Mouse (Mus musculus) stomach, postnatal 0 days (tissue): ENCODE data around the gene Ush2a. TPM values are rescaled to one million over a fixed set of nuclear protein-coding genes. Genes with fewer than 3 reads are reported as not detected.

ENCODE experiments used
- ATAC-seq: fragments of 200-750 bp; cut with Nextera tagmentation; 2 replicates; pipeline ENCODE4 v1.8.0; 2017; ENCODE audit not compliant: low FRiP score, low TSS enrichment
- DNase-seq: peaks from one replicate; pipeline ENCODE4 v3.0.0-alpha.2; 2016; ENCODE audit warnings: low spot score
- H3K27ac ChIP-seq: fragments of 300-500 bp; sonication (generic); replicated peaks from 2 replicates; pipeline ENCODE4 v1.5.1; 2014; ENCODE audit warnings: mild to moderate bottlenecking, control low read depth
- H3K27me3 ChIP-seq: fragments of 300-500 bp; sonication (generic); 2 replicates; pipeline ENCODE4 v1.6.1; 2014; ENCODE audit warnings: low read length; ENCODE audit not compliant: control insufficient read depth, insufficient read depth
- H3K36me3 ChIP-seq: fragments of 300-500 bp; sonication (generic); 2 replicates; pipeline ENCODE4 v1.6.1; 2014; ENCODE audit warnings: low read length, mixed read lengths; ENCODE audit not compliant: control insufficient read depth, insufficient read depth
- H3K4me1 ChIP-seq: fragments of 300-500 bp; sonication (generic); replicated peaks from 2 replicates; pipeline ENCODE4 v1.6.1; 2014; ENCODE audit warnings: antibody characterized with exemption; ENCODE audit not compliant: control insufficient read depth, insufficient read depth
- H3K4me2 ChIP-seq: fragments of 300-500 bp; sonication (generic); replicated peaks from 2 replicates; pipeline ENCODE4 v1.6.1; 2014; ENCODE audit warnings: low read depth, mild to moderate bottlenecking, control low read depth, moderate library complexity
- H3K4me3 ChIP-seq: fragments of 300-500 bp; sonication (generic); 2 replicates; pipeline ENCODE4 v1.5.1; 2014; ENCODE audit warnings: low read depth, low read length, control low read depth
- H3K9ac ChIP-seq: fragments of 300-500 bp; sonication (generic); 2 replicates; pipeline ENCODE4 v1.6.1; 2014; ENCODE audit warnings: mild to moderate bottlenecking, low read length, control low read depth, mixed read lengths
- H3K9me3 ChIP-seq: fragments of 300-500 bp; sonication (generic); 2 replicates; pipeline ENCODE4 v1.6.1; 2016; ENCODE audit warnings: low read length; ENCODE audit not compliant: control insufficient read depth
- CTCF ChIP-seq: IDR thresholded peaks from 2 replicates; pipeline ENCODE4 v1.5.1; 2016; ENCODE audit warnings: antibody characterized with exemption, low read depth, mild to moderate bottlenecking, moderate library complexity
- EP300 ChIP-seq: optimal IDR thresholded peaks from 2 replicates; pipeline ENCODE3; 2016; ENCODE audit warnings: antibody characterized with exemption
- WGBS: fragments of 180-500 bp; shearing (Covaris S2); extraction: QIAGEN DNeasy Blood & Tissue Kit; methylation state at CpG from one replicate; pipeline ENCODE4 v1.1.7; 2014; 5-methylcytosine and 5-hydroxymethylcytosine counted together
- polyA plus RNA-seq: library from polyadenylated mRNA; unstranded; fragments of >200 nt; fragmentation: Nextera tagmentation; extraction: Ambion mirVana; gene quantifications from 2 replicates; pipeline ENCODE4 v1.2.1, GENCODE M21; 2015

Gene Ush2a
- polyA plus RNA-seq, 1 experiment from 2014 or later, result not detected

- H3K4me2 ChIP-seq, result no peak overlapping the region
- ATAC-seq, result no peak
- WGBS, result 85% methylated on average over 1 of the region's 1 CpGs
Measured at GRCm38 (mm10) chr1:188770828-188771227, 509.0 kb downstream of the Ush2a start.

GRCm38 (mm10) chr1:188772516-188773229 is 510.9 kb downstream of the Ush2a start:
- H3K9ac ChIP-seq, result no peak overlapping the region
- H3K4me3 ChIP-seq, result no peak overlapping the region
- H3K9me3 ChIP-seq, result no peaks in the 10 kb centered on the region
- H3K36me3 ChIP-seq, result no peaks in the 10 kb centered on the region
- 92% methylated on average over 7 of the region's 7 CpGs for WGBS
- TF ChIP-seq EP300 (no peak), CTCF (no peak)
- no peak overlapping the region for H3K4me2 ChIP-seq
- no peak for ATAC-seq
- no peaks in the 10 kb centered on the region for H3K27me3 ChIP-seq
- no peak for DNase-seq
- no peaks in the 10 kb centered on the region for H3K4me1 ChIP-seq
- H3K27ac ChIP-seq, result no peak overlapping the region

More at GRCm38 (mm10) chr1:188770828-188771227, 509.0 kb downstream of the Ush2a start:
- Histone ChIP-seq H3K9me3 (no peaks in the 10 kb centered on the region), H3K27ac (no peak overlapping the region), H3K4me3 (no peak overlapping the region), H3K27me3 (no peaks in the 10 kb centered on the region), H3K4me1 (no peaks in the 10 kb centered on the region), H3K36me3 (no peaks in the 10 kb centered on the region), H3K9ac (no peak overlapping the region)
- no peak for DNase-seq
- TF ChIP-seq EP300 (no peak), CTCF (no peak)

GRCm38 (mm10) chr1:188773631-188774030 is 511.8 kb downstream of the Ush2a start:
- 87% methylated on average over 7 of the region's 7 CpGs for WGBS
- no peaks in the 10 kb centered on the region for H3K27me3 ChIP-seq
- no peak for ATAC-seq
- H3K4me3 ChIP-seq, result no peak overlapping the region
- H3K4me2 ChIP-seq, result no peak overlapping the region
- H3K36me3 ChIP-seq, result no peaks in the 10 kb centered on the region
- no peak overlapping the region for H3K27ac ChIP-seq
- no peaks in the 10 kb centered on the region for H3K4me1 ChIP-seq
- no peaks in the 10 kb centered on the region for H3K9me3 ChIP-seq
- H3K9ac ChIP-seq, result no peak overlapping the region
- TF ChIP-seq CTCF (no peak), EP300 (no peak)
- DNase-seq, result no peak

GRCm38 (mm10) chr1:188777556-188778161 is 515.8 kb downstream of the Ush2a start:
- no peak for TF ChIP-seq EP300
- no peak for TF ChIP-seq CTCF
- H3K4me2 ChIP-seq, result no peak overlapping the region
- H3K4me3 ChIP-seq, result no peak overlapping the region
- no peaks in the 10 kb centered on the region for H3K4me1 ChIP-seq
- DNase-seq, result no peak
- WGBS, result 59% methylated on average over 8 of the region's 8 CpGs
- H3K36me3 ChIP-seq, result no peaks in the 10 kb centered on the region
- no peaks in the 10 kb centered on the region for H3K9me3 ChIP-seq
- no peak for ATAC-seq
- H3K9ac ChIP-seq, result no peak overlapping the region
- H3K27me3 ChIP-seq, result no peaks in the 10 kb centered on the region
- H3K27ac ChIP-seq, result no peak overlapping the region

- no peaks in the 10 kb centered on the region for H3K4me1 ChIP-seq
- H3K9me3 ChIP-seq, result no peaks in the 10 kb centered on the region
- no peaks in the 10 kb centered on the region for H3K27me3 ChIP-seq
- TF ChIP-seq CTCF (no peak), EP300 (no peak)
- DNase-seq (no peak), ATAC-seq (no peak)
- no peak overlapping the region for H3K4me2 ChIP-seq
- H3K27ac ChIP-seq, result no peak overlapping the region
- no peak overlapping the region for H3K9ac ChIP-seq
- H3K36me3 ChIP-seq, result no peaks in the 10 kb centered on the region
- H3K4me3 ChIP-seq, result no peak overlapping the region
- WGBS, result 78% methylated on average over 10 of the region's 10 CpGs
Measured at GRCm38 (mm10) chr1:188785056-188785455, 523.2 kb downstream of the Ush2a start.

GRCm38 (mm10) chr1:188805069-188805468 is 543.2 kb downstream of the Ush2a start:
- Histone ChIP-seq H3K9ac (no peak overlapping the region), H3K4me2 (no peak overlapping the region), H3K4me3 (no peak overlapping the region), H3K27me3 (no peaks in the 10 kb centered on the region), H3K9me3 (no peaks in the 10 kb centered on the region), H3K27ac (no peak overlapping the region), H3K36me3 (no peaks in the 10 kb centered on the region), H3K4me1 (no peaks in the 10 kb centered on the region)
- no peak for ATAC-seq
- no peak for DNase-seq
- 15% methylated on average over 2 of the region's 2 CpGs for WGBS
- TF ChIP-seq CTCF, result peak; percentile 60
- no peak for TF ChIP-seq EP300
